Mouse (Mus musculus) kidney, postnatal 25 days (tissue): ENCODE data around the gene Naa50.

Experiments
- DNase-seq, 2 experiments: peaks; one replicate each; pipeline ENCODE4 v3.0.0; 2021; ENCODE audit warnings: mixed read lengths in 2 of 2

Naa50 gene

GRCm38 (mm10) chr16:44141483-44141882 is 1.9 kb downstream of the Naa50 start:
- peak in 1 of 2 experiments; percentile 29 for DNase-seq

GRCm38 (mm10) chr16:44149002-44149767 is 9.6 kb downstream of the Naa50 start:
- DNase-seq: no peak

GRCm38 (mm10) chr16:44154497-44155057 is 14.9 kb downstream of the Naa50 start:
- no peak for DNase-seq

GRCm38 (mm10) chr16:44159325-44159724 is 19.7 kb downstream of the Naa50 start:
- no peak for DNase-seq

- no peak for DNase-seq
Observed at GRCm38 (mm10) chr16:44163831-44164230, 24.2 kb downstream of the Naa50 start.

- no peak for DNase-seq
Observed at GRCm38 (mm10) chr16:44165182-44165581, 25.6 kb downstream of the Naa50 start.

- no peak for DNase-seq
Observed at GRCm38 (mm10) chr16:44168990-44169389, 29.4 kb downstream of the Naa50 start.

GRCm38 (mm10) chr16:44172297-44173154 is 32.9 kb downstream of the Naa50 start:
- DNase-seq: peak; percentile 98 to 100

GRCm38 (mm10) chr16:44173155-44173941 is 33.7 kb downstream of the Naa50 start, which contains the start of gene Usf3:
Gene Usf3 (plus strand): TSS chr16:44173246.
- DNase-seq: peak; percentile 43 to 79

- DNase-seq: no peak
Observed at GRCm38 (mm10) chr16:44173966-44174530, 34.4 kb downstream of the Naa50 start.

GRCm38 (mm10) chr16:44175001-44175400 is 35.4 kb downstream of the Naa50 start:
- peak; percentile 41 to 72 for DNase-seq

GRCm38 (mm10) chr16:44176511-44176910 is 36.9 kb downstream of the Naa50 start:
- DNase-seq: no peak

GRCm38 (mm10) chr16:44178555-44178954 is 38.9 kb downstream of the Naa50 start:
- no peak for DNase-seq

- no peak for DNase-seq
Observed at GRCm38 (mm10) chr16:44182597-44182996, 43.0 kb downstream of the Naa50 start.

- DNase-seq: no peak
Observed at GRCm38 (mm10) chr16:44184769-44185168, 45.1 kb downstream of the Naa50 start.

- no peak for DNase-seq
Observed at GRCm38 (mm10) chr16:44187172-44187571, 47.5 kb downstream of the Naa50 start.

GRCm38 (mm10) chr16:44188766-44189165 is 49.1 kb downstream of the Naa50 start:
- no peak for DNase-seq

- no peak for DNase-seq
Observed at GRCm38 (mm10) chr16:44190032-44190431, 50.4 kb downstream of the Naa50 start.

- DNase-seq: no peak
Observed at GRCm38 (mm10) chr16:44190968-44191367, 51.3 kb downstream of the Naa50 start.

GRCm38 (mm10) chr16:44199066-44199703 is 59.6 kb downstream of the Naa50 start:
- DNase-seq: no peak

- no peak for DNase-seq
Observed at GRCm38 (mm10) chr16:44200146-44200545, 60.5 kb downstream of the Naa50 start.

GRCm38 (mm10) chr16:44204331-44204730 is 64.7 kb downstream of the Naa50 start:
- no peak for DNase-seq
